Mouse (Mus musculus): ENCODE measurements around the gene Tmem189. TPM values are rescaled to one million over a fixed set of nuclear protein-coding genes. Genes with fewer than 3 reads are reported as not detected.
A peak's percentile ranks its signal among the peaks of the same experiment; 100 is the strongest.

The Tmem189 gene
- polyA plus RNA-seq, 1 experiment from 2014 or later: 41.9 TPM

- Histone ChIP-seq H3K9ac (no peak overlapping the region), H3K4me3 (no peak overlapping the region), H3K9me3 (peaks cover 6% of the 10 kb centered on the region), H3K4me1 (replicated peaks) (no peaks in the 10 kb centered on the region), H3K4me2 (no peak overlapping the region), H3K27ac (replicated peaks) (no peak overlapping the region), H3K27me3 (peaks cover 18% of the 10 kb centered on the region), H3K36me3 (no peaks in the 10 kb centered on the region)
- WGBS: 85% methylated on average over 7 of the region's 7 CpGs
- ATAC-seq (ENCODE audit: low read depth): no peak
Observed at GRCm38 (mm10) chr2:167696143-167696542, 6.5 kb upstream of the Tmem189 start.

GRCm38 (mm10) chr2:167695491-167695890, 5.9 kb upstream of the Tmem189 start:
- H3K36me3 ChIP-seq: no peaks in the 10 kb centered on the region
- H3K27ac ChIP-seq (replicated peaks): no peak overlapping the region
- no peaks in the 10 kb centered on the region; the same call in 1 of the 2 replicates for H3K4me1 ChIP-seq (replicated peaks)
- no peak overlapping the region for H3K9ac ChIP-seq
- H3K4me3 ChIP-seq: no peak overlapping the region
- no peak for ATAC-seq (ENCODE audit: low read depth)
- H3K9me3 ChIP-seq: peaks cover 6% of the 10 kb centered on the region
- no peak overlapping the region for H3K4me2 ChIP-seq
- peaks cover 25% of the 10 kb centered on the region for H3K27me3 ChIP-seq
- WGBS: 71% methylated on average over 14 of the region's 14 CpGs

GRCm38 (mm10) chr2:167694963-167695362, 5.3 kb upstream of the Tmem189 start:
- H3K4me1 ChIP-seq (replicated peaks): peaks cover under 1% of the 10 kb centered on the region
- no peak overlapping the region for H3K4me3 ChIP-seq
- WGBS: 96% methylated on average over 7 of the region's 7 CpGs
- H3K27ac ChIP-seq (replicated peaks): no peak overlapping the region
- ATAC-seq (ENCODE audit: low read depth): no peak
- peaks cover 29% of the 10 kb centered on the region for H3K27me3 ChIP-seq
- H3K36me3 ChIP-seq: no peaks in the 10 kb centered on the region
- no peak overlapping the region for H3K9ac ChIP-seq
- no peak overlapping the region for H3K4me2 ChIP-seq
- peaks cover 6% of the 10 kb centered on the region for H3K9me3 ChIP-seq

GRCm38 (mm10) chr2:167694244-167694643, 4.6 kb upstream of the Tmem189 start:
- peaks cover 8% of the 10 kb centered on the region for H3K4me1 ChIP-seq (replicated peaks)
- H3K4me2 ChIP-seq: no peak overlapping the region
- H3K36me3 ChIP-seq: no peaks in the 10 kb centered on the region
- no peak overlapping the region for H3K27ac ChIP-seq (replicated peaks)
- peaks cover 36% of the 10 kb centered on the region for H3K27me3 ChIP-seq
- 77% methylated on average over 1 of the region's 1 CpGs for WGBS
- peaks cover 6% of the 10 kb centered on the region for H3K9me3 ChIP-seq
- ATAC-seq (ENCODE audit: low read depth): no peak
- no peak overlapping the region for H3K9ac ChIP-seq
- no peak overlapping the region for H3K4me3 ChIP-seq

- no peak overlapping the region for H3K4me2 ChIP-seq
- ATAC-seq (ENCODE audit: low read depth): no peak
- H3K9ac ChIP-seq: no peak overlapping the region
- no peak overlapping the region for H3K4me3 ChIP-seq
- H3K4me1 ChIP-seq (replicated peaks): peaks cover 15% of the 10 kb centered on the region
- H3K9me3 ChIP-seq: peaks cover 6% of the 10 kb centered on the region
- no peak overlapping the region for H3K27ac ChIP-seq (replicated peaks)
- H3K36me3 ChIP-seq: no peaks in the 10 kb centered on the region
- H3K27me3 ChIP-seq: peaks cover 43% of the 10 kb centered on the region
- 90% methylated on average over 2 of the region's 2 CpGs for WGBS
Observed at GRCm38 (mm10) chr2:167693540-167693939, 3.9 kb upstream of the Tmem189 start.

GRCm38 (mm10) chr2:167692831-167693230, 3.2 kb upstream of the Tmem189 start:
- Histone ChIP-seq H3K27me3 (peaks cover 50% of the 10 kb centered on the region), H3K36me3 (no peaks in the 10 kb centered on the region), H3K4me2 (no peak overlapping the region), H3K4me1 (replicated peaks) (peaks cover 20% of the 10 kb centered on the region), H3K27ac (replicated peaks) (no peak overlapping the region), H3K9ac (no peak overlapping the region), H3K9me3 (peaks cover 6% of the 10 kb centered on the region), H3K4me3 (no peak overlapping the region)
- no peak for ATAC-seq (ENCODE audit: low read depth)
- 69% methylated on average over 3 of the region's 3 CpGs for WGBS

GRCm38 (mm10) chr2:167691871-167692661, 2.4 kb upstream of the Tmem189 start:
- Histone ChIP-seq H3K36me3 (no peaks in the 10 kb centered on the region), H3K4me2 (no peak overlapping the region), H3K27me3 (peaks cover 58% of the 10 kb centered on the region), H3K27ac (replicated peaks) (no peak overlapping the region), H3K9ac (no peak overlapping the region), H3K4me1 (replicated peaks) (peaks cover 20% of the 10 kb centered on the region), H3K9me3 (peaks cover 6% of the 10 kb centered on the region), H3K4me3 (no peak overlapping the region)
- no peak for ATAC-seq (ENCODE audit: low read depth)
- WGBS: 82% methylated on average over 14 of the region's 14 CpGs

GRCm38 (mm10) chr2:167691410-167691809, 1.8 kb upstream of the Tmem189 start:
- H3K27me3 ChIP-seq: peaks cover 64% of the 10 kb centered on the region
- H3K4me2 ChIP-seq: no peak overlapping the region
- no peak overlapping the region for H3K9ac ChIP-seq
- peaks cover 6% of the 10 kb centered on the region for H3K9me3 ChIP-seq
- 84% methylated on average over 6 of the region's 6 CpGs for WGBS
- no peaks in the 10 kb centered on the region for H3K36me3 ChIP-seq
- H3K27ac ChIP-seq (replicated peaks): no peak overlapping the region
- no peak overlapping the region for H3K4me3 ChIP-seq
- ATAC-seq (ENCODE audit: low read depth): no peak
- peaks cover 20% of the 10 kb centered on the region for H3K4me1 ChIP-seq (replicated peaks)

GRCm38 (mm10) chr2:167690962-167691311, 1.3 kb upstream of the Tmem189 start:
- Histone ChIP-seq H3K4me3 (peak overlapping the region; percentile 8), H3K4me2 (peak overlapping the region; percentile 70; the same call in 1 of the 2 replicates), H3K27ac (replicated peaks) (no peak overlapping the region), H3K9me3 (peaks cover 6% of the 10 kb centered on the region), H3K36me3 (no peaks in the 10 kb centered on the region), H3K27me3 (peaks cover 68% of the 10 kb centered on the region), H3K9ac (no peak overlapping the region), H3K4me1 (replicated peaks) (peaks cover 20% of the 10 kb centered on the region)
- WGBS: 88% methylated on average over 12 of the region's 12 CpGs
- ATAC-seq (ENCODE audit: low read depth): no peak

- peaks cover 5% of the 10 kb centered on the region for H3K9me3 ChIP-seq
- WGBS: 63% methylated on average over 15 of the region's 15 CpGs
- H3K4me1 ChIP-seq (replicated peaks): peaks cover 20% of the 10 kb centered on the region
- ATAC-seq (ENCODE audit: low read depth): no peak
- no peaks in the 10 kb centered on the region for H3K36me3 ChIP-seq
- H3K27me3 ChIP-seq: peaks cover 74% of the 10 kb centered on the region
- peak overlapping the region; percentile 70 for H3K4me2 ChIP-seq
- no peak overlapping the region for H3K9ac ChIP-seq
- H3K27ac ChIP-seq (replicated peaks): no peak overlapping the region
- peak overlapping the region; percentile 55 for H3K4me3 ChIP-seq
Observed at GRCm38 (mm10) chr2:167690219-167690961, 768 bp upstream of the Tmem189 start.

GRCm38 (mm10) chr2:167688498-167689451, 847 bp downstream of the Tmem189 start, which contains the start of gene Cebpb:
Cebpb (plus strand) TSS chr2:167688915.
- peak; percentile 48 for ATAC-seq (ENCODE audit: low read depth)
- Histone ChIP-seq H3K9ac (peak within 1 kb of the TSS; percentile 65), H3K4me2 (peak within 1 kb of the TSS; percentile 70), H3K4me3 (peak within 1 kb of the TSS; percentile 55), H3K9me3 (no peaks in the 10 kb centered on the region), H3K27me3 (peaks cover 79% of the 10 kb centered on the region), H3K4me1 (replicated peaks) (peaks cover 20% of the 10 kb centered on the region), H3K36me3 (no peaks in the 10 kb centered on the region), H3K27ac (replicated peaks) (no peak within 1 kb of the TSS)
- under 1% methylated on average over 109 of the region's 147 CpGs for WGBS

Measured in neural tube, embryonic 13.5 days (tissue).